Mouse (Mus musculus) brain, embryonic 14.5 days (tissue): Measurements from ENCODE around the gene Dock1.

ENCODE experiments used
- CTCF ChIP-seq: fragments of 200-500 bp; IDR thresholded peaks from 2 replicates; pipeline ENCODE4 v1.5.1; 2012; ENCODE audit warnings: inconsistent platforms, mild to moderate bottlenecking, moderate library complexity, borderline replicate concordance; ENCODE audit not compliant: insufficient read depth, insufficient read length; ENCODE audit errors: extremely low read depth
- POLR2A ChIP-seq: fragments of 200-500 bp; IDR thresholded peaks from 2 replicates; pipeline ENCODE4 v1.6.1; 2012; ENCODE audit warnings: mild to moderate bottlenecking, inconsistent platforms, borderline replicate concordance; ENCODE audit not compliant: poor library complexity, insufficient read depth, insufficient read length, severe bottlenecking; ENCODE audit errors: extremely low read depth

DNA sequence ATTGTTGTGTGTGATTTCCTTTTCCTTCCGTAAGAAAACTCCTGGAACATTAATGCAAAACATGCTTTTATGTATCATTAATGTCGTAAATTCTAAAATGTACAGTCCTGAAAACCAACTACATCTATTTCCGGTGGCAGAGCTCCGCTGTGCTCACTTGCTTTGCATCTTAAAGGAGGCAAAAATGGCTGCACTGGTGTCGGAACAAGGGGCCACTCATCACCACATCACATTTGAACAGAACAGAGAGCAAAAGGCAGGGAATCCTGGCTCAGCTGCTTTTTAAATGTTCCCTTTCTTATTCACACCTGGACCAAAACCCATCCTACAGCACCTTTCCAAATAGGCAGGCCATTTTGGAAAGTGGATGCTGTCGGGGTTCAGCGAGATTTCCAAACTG, 202.5 kb downstream of the Dock1 start:
- TF ChIP-seq CTCF (no peak), POLR2A (no peak)
